Mouse (Mus musculus): ENCODE data around the gene Zfp27. TPM values are rescaled to one million over a fixed set of nuclear protein-coding genes. Genes with fewer than 3 reads are reported as not detected.

Zfp27 gene
- total and polyA plus RNA-seq, 2 experiments from 2014 or later = 7.9 to 15.7 TPM

- no peak overlapping the region for H3K9ac ChIP-seq (replicated peaks; ENCODE audit: low read length, poor library complexity, severe bottlenecking)
- H3K4me1 ChIP-seq (ENCODE audit: insufficient read depth, low read length) = no peaks in the 10 kb centered on the region
- H3K9me3 ChIP-seq (ENCODE audit: low read length) = no peaks in the 10 kb centered on the region
- H3K27ac ChIP-seq (ENCODE audit: low read depth, low read length) = no peak overlapping the region
- H3K27me3 ChIP-seq (ENCODE audit: insufficient read depth, low read length) = no peaks in the 10 kb centered on the region
- DNase-seq (ENCODE audit: low spot score) (no peak), ATAC-seq (ENCODE audit: low FRiP score) (no peak)
- peaks cover 19% of the 10 kb centered on the region for H3K36me3 ChIP-seq (ENCODE audit: insufficient read depth, low read length)
- TF ChIP-seq CTCF (IDR thresholded peaks at IDR 0.05) = no peak
- H3K4me2 ChIP-seq (ENCODE audit: low read depth, low read length, poor library complexity, severe bottlenecking) = no peak overlapping the region
- no peak overlapping the region for H3K4me3 ChIP-seq (ENCODE audit: low read depth, low read length)
- WGBS = 68% methylated on average over 2 of the region's 2 CpGs
These were observed 37.3 kb upstream of the Zfp27 start for GRCm38 (mm10) chr7:29943720-29944119.

GRCm38 (mm10) chr7:29942740-29943139, 36.4 kb upstream of the Zfp27 start:
- no peak for TF ChIP-seq CTCF (IDR thresholded peaks at IDR 0.05)
- H3K36me3 ChIP-seq (ENCODE audit: insufficient read depth, low read length) = peaks cover 20% of the 10 kb centered on the region
- no peaks in the 10 kb centered on the region for H3K9me3 ChIP-seq (ENCODE audit: low read length)
- DNase-seq (ENCODE audit: low spot score) = no peak
- H3K27me3 ChIP-seq (ENCODE audit: insufficient read depth, low read length) = no peaks in the 10 kb centered on the region
- no peaks in the 10 kb centered on the region for H3K4me1 ChIP-seq (ENCODE audit: insufficient read depth, low read length)
- no peak for ATAC-seq (ENCODE audit: low FRiP score)
- H3K4me2 ChIP-seq (ENCODE audit: low read depth, low read length, poor library complexity, severe bottlenecking) = no peak overlapping the region
- 55% methylated on average over 2 of the region's 2 CpGs for WGBS
- no peak overlapping the region for H3K27ac ChIP-seq (ENCODE audit: low read depth, low read length)
- H3K9ac ChIP-seq (replicated peaks; ENCODE audit: low read length, poor library complexity, severe bottlenecking) = no peak overlapping the region
- H3K4me3 ChIP-seq (ENCODE audit: low read depth, low read length) = no peak overlapping the region

GRCm38 (mm10) chr7:29941027-29941426, 34.7 kb upstream of the Zfp27 start:
- no peak for TF ChIP-seq CTCF (IDR thresholded peaks at IDR 0.05)
- ATAC-seq (ENCODE audit: low FRiP score) (no peak), DNase-seq (ENCODE audit: low spot score) (no peak)
- Histone ChIP-seq H3K27me3 (ENCODE audit: insufficient read depth, low read length) (no peaks in the 10 kb centered on the region), H3K27ac (ENCODE audit: low read depth, low read length) (no peak overlapping the region), H3K9me3 (ENCODE audit: low read length) (no peaks in the 10 kb centered on the region), H3K36me3 (ENCODE audit: insufficient read depth, low read length) (peaks cover 33% of the 10 kb centered on the region), H3K9ac (replicated peaks; ENCODE audit: low read length, poor library complexity, severe bottlenecking) (no peak overlapping the region), H3K4me2 (ENCODE audit: low read depth, low read length, poor library complexity, severe bottlenecking) (no peak overlapping the region), H3K4me1 (ENCODE audit: insufficient read depth, low read length) (no peaks in the 10 kb centered on the region), H3K4me3 (ENCODE audit: low read depth, low read length) (no peak overlapping the region)
- WGBS = 94% methylated on average over 11 of the region's 11 CpGs

- H3K4me1 ChIP-seq (ENCODE audit: insufficient read depth, low read length) = no peaks in the 10 kb centered on the region
- H3K9me3 ChIP-seq (ENCODE audit: low read length) = no peaks in the 10 kb centered on the region
- H3K27ac ChIP-seq (ENCODE audit: low read depth, low read length) = no peak overlapping the region
- peaks cover 54% of the 10 kb centered on the region for H3K36me3 ChIP-seq (ENCODE audit: insufficient read depth, low read length)
- H3K4me3 ChIP-seq (ENCODE audit: low read depth, low read length) = no peak overlapping the region
- no peak overlapping the region for H3K4me2 ChIP-seq (ENCODE audit: low read depth, low read length, poor library complexity, severe bottlenecking)
- H3K27me3 ChIP-seq (ENCODE audit: insufficient read depth, low read length) = no peaks in the 10 kb centered on the region
- H3K9ac ChIP-seq (replicated peaks; ENCODE audit: low read length, poor library complexity, severe bottlenecking) = no peak overlapping the region
- no peak for TF ChIP-seq CTCF (IDR thresholded peaks at IDR 0.05)
- DNase-seq (ENCODE audit: low spot score) (no peak), ATAC-seq (ENCODE audit: low FRiP score) (no peak)
- 70% methylated on average over 6 of the region's 6 CpGs for WGBS
These were observed 32.5 kb upstream of the Zfp27 start for GRCm38 (mm10) chr7:29938856-29939255.

- H3K4me2 ChIP-seq (ENCODE audit: low read depth, low read length, poor library complexity, severe bottlenecking) = no peak overlapping the region
- no peaks in the 10 kb centered on the region for H3K27me3 ChIP-seq (ENCODE audit: insufficient read depth, low read length)
- no peaks in the 10 kb centered on the region for H3K36me3 ChIP-seq (ENCODE audit: insufficient read depth, low read length)
- no peaks in the 10 kb centered on the region for H3K4me1 ChIP-seq (ENCODE audit: insufficient read depth, low read length)
- no peak for ATAC-seq (ENCODE audit: low FRiP score)
- no peak overlapping the region for H3K9ac ChIP-seq (replicated peaks; ENCODE audit: low read length, poor library complexity, severe bottlenecking)
- no peaks in the 10 kb centered on the region for H3K9me3 ChIP-seq (ENCODE audit: low read length)
- no peak overlapping the region for H3K27ac ChIP-seq (ENCODE audit: low read depth, low read length)
- 77% methylated on average over 2 of the region's 2 CpGs for WGBS
- no peak for TF ChIP-seq CTCF (IDR thresholded peaks at IDR 0.05)
- no peak for DNase-seq (ENCODE audit: low spot score)
- H3K4me3 ChIP-seq (ENCODE audit: low read depth, low read length) = no peak overlapping the region
These were observed 16.4 kb upstream of the Zfp27 start for GRCm38 (mm10) chr7:29922780-29923179.

GRCm38 (mm10) chr7:29921439-29922093, 15.2 kb upstream of the Zfp27 start:
- no peak overlapping the region for H3K4me2 ChIP-seq (ENCODE audit: low read depth, low read length, poor library complexity, severe bottlenecking)
- no peak overlapping the region for H3K9ac ChIP-seq (replicated peaks; ENCODE audit: low read length, poor library complexity, severe bottlenecking)
- no peak overlapping the region for H3K27ac ChIP-seq (ENCODE audit: low read depth, low read length)
- H3K36me3 ChIP-seq (ENCODE audit: insufficient read depth, low read length) = no peaks in the 10 kb centered on the region; the same call in 1 of the 2 replicates
- WGBS = 86% methylated on average over 6 of the region's 6 CpGs
- no peak overlapping the region for H3K4me3 ChIP-seq (ENCODE audit: low read depth, low read length)
- no peaks in the 10 kb centered on the region for H3K27me3 ChIP-seq (ENCODE audit: insufficient read depth, low read length)
- H3K4me1 ChIP-seq (ENCODE audit: insufficient read depth, low read length) = no peaks in the 10 kb centered on the region
- ATAC-seq (ENCODE audit: low FRiP score) (no peak), DNase-seq (ENCODE audit: low spot score) (no peak)
- TF ChIP-seq CTCF (IDR thresholded peaks at IDR 0.05) = no peak
- no peaks in the 10 kb centered on the region for H3K9me3 ChIP-seq (ENCODE audit: low read length)

Measured in midbrain, postnatal 0 days (tissue).